Mouse (Mus musculus) hindbrain, postnatal 0 days (tissue): ENCODE measurements at regions not wholly inside any gene's neighbourhood (a gene's known extent, or its start where the extent isn't known, plus 50 kb on each side); places are given as distances from the start of the nearest gene placed in this dataset.

Source experiments
- ATAC-seq: fragments of 200-750 bp; cut with Nextera tagmentation; 2 replicates; pipeline ENCODE4 v1.8.0; 2017; ENCODE audit warnings: mild to moderate bottlenecking, moderate TSS enrichment, moderate library complexity
- DNase-seq: peaks from one replicate; pipeline ENCODE4 v3.0.0-alpha.2; 2015; ENCODE audit warnings: low spot score
- H3K27ac ChIP-seq: fragments of 300-500 bp; sonication (generic); 2 replicates; pipeline ENCODE4 v1.5.1; 2014; ENCODE audit warnings: mild to moderate bottlenecking
- H3K27me3 ChIP-seq: fragments of 300-500 bp; sonication (generic); 2 replicates; pipeline ENCODE4 v1.6.1; 2014; ENCODE audit warnings: low read length, mixed read lengths; ENCODE audit not compliant: insufficient read depth
- H3K36me3 ChIP-seq: fragments of 300-500 bp; sonication (generic); 2 replicates; pipeline ENCODE4 v1.6.1; 2014; ENCODE audit warnings: low read length, mixed read lengths; ENCODE audit not compliant: insufficient read depth
- H3K4me1 ChIP-seq: fragments of 300-500 bp; sonication (generic); 2 replicates; pipeline ENCODE4 v1.6.1; 2014; ENCODE audit warnings: antibody characterized with exemption, low read length, mixed read lengths; ENCODE audit not compliant: insufficient read depth
- H3K4me2 ChIP-seq: fragments of 300-500 bp; sonication (generic); 2 replicates; pipeline ENCODE4 v1.6.1; 2014; ENCODE audit warnings: low read depth, mild to moderate bottlenecking, low read length, moderate library complexity, mixed read lengths
- H3K4me3 ChIP-seq: fragments of 300-500 bp; sonication (generic); 2 replicates; pipeline ENCODE4 v1.5.1; 2014; ENCODE audit warnings: low read length
- H3K9ac ChIP-seq: fragments of 300-500 bp; sonication (generic); replicated peaks from 2 replicates; pipeline ENCODE4 v1.6.1; 2014; ENCODE audit warnings: mild to moderate bottlenecking, low read length, moderate library complexity, mixed read lengths
- H3K9me3 ChIP-seq: fragments of 300-500 bp; sonication (generic); 2 replicates; pipeline ENCODE4 v1.6.1; 2016; ENCODE audit warnings: low read length, mixed read lengths
- CTCF ChIP-seq: IDR thresholded peaks from 2 replicates; pipeline ENCODE4 v1.5.1; 2016; ENCODE audit warnings: antibody characterized with exemption, control low read depth, low read depth
- WGBS: fragments of 180-500 bp; shearing (Covaris S2); extraction: QIAGEN DNeasy Blood & Tissue Kit; methylation state at CpG from one replicate; pipeline ENCODE4 v1.1.7; 2014; 5-methylcytosine and 5-hydroxymethylcytosine counted together

- no peak for TF ChIP-seq CTCF
- DNase-seq, result no peak
- Histone ChIP-seq H3K27me3 (no peaks in the 10 kb centered on the region), H3K4me2 (no peak overlapping the region), H3K27ac (no peak overlapping the region), H3K9ac (no peak overlapping the region), H3K4me1 (no peaks in the 10 kb centered on the region), H3K4me3 (no peak overlapping the region), H3K9me3 (no peaks in the 10 kb centered on the region), H3K36me3 (no peaks in the 10 kb centered on the region)
- ATAC-seq, result no peak
- WGBS, result 94% methylated on average over 3 of the region's 3 CpGs
Measured at GRCm38 (mm10) chr7:114345860-114346259, 69.2 kb upstream of the Pde3b start.

GRCm38 (mm10) chr7:114347006-114347405 lies 68.1 kb upstream of the Pde3b start:
- TF ChIP-seq CTCF, result no peak
- Histone ChIP-seq H3K36me3 (no peaks in the 10 kb centered on the region), H3K4me2 (no peak overlapping the region), H3K4me1 (no peaks in the 10 kb centered on the region), H3K27me3 (no peaks in the 10 kb centered on the region), H3K4me3 (no peak overlapping the region), H3K27ac (no peak overlapping the region), H3K9ac (no peak overlapping the region), H3K9me3 (no peaks in the 10 kb centered on the region)
- DNase-seq, result no peak
- WGBS, result 92% methylated on average over 4 of the region's 4 CpGs
- no peak for ATAC-seq

- no peak for DNase-seq
- no peak for TF ChIP-seq CTCF
Measured at GRCm38 (mm10) chr7:114350968-114351367, 64.1 kb upstream of the Pde3b start.

GRCm38 (mm10) chr7:114356381-114356780 lies 58.7 kb upstream of the Pde3b start:
- no peaks in the 10 kb centered on the region for H3K4me1 ChIP-seq
- no peak overlapping the region for H3K27ac ChIP-seq
- H3K4me3 ChIP-seq, result no peak overlapping the region
- no peak for TF ChIP-seq CTCF
- H3K36me3 ChIP-seq, result no peaks in the 10 kb centered on the region
- 82% methylated on average over 2 of the region's 2 CpGs for WGBS
- no peak overlapping the region for H3K9ac ChIP-seq
- no peaks in the 10 kb centered on the region for H3K27me3 ChIP-seq
- DNase-seq (no peak), ATAC-seq (no peak)
- no peaks in the 10 kb centered on the region for H3K9me3 ChIP-seq
- H3K4me2 ChIP-seq, result no peak overlapping the region

More at GRCm38 (mm10) chr7:114350968-114351367, 64.1 kb upstream of the Pde3b start:
- WGBS, result 88% methylated on average over 7 of the region's 7 CpGs
- Histone ChIP-seq H3K9ac (no peak overlapping the region), H3K36me3 (no peaks in the 10 kb centered on the region), H3K27ac (no peak overlapping the region), H3K4me1 (no peaks in the 10 kb centered on the region), H3K27me3 (no peaks in the 10 kb centered on the region), H3K9me3 (no peaks in the 10 kb centered on the region), H3K4me3 (no peak overlapping the region), H3K4me2 (no peak overlapping the region)
- ATAC-seq, result no peak

- no peaks in the 10 kb centered on the region for H3K9me3 ChIP-seq
- H3K9ac ChIP-seq, result no peak overlapping the region
- H3K36me3 ChIP-seq, result no peaks in the 10 kb centered on the region
- H3K4me2 ChIP-seq, result no peak overlapping the region
- no peak for TF ChIP-seq CTCF
- DNase-seq (no peak), ATAC-seq (no peak)
- no peak overlapping the region for H3K27ac ChIP-seq
- H3K4me3 ChIP-seq, result no peak overlapping the region
- no peaks in the 10 kb centered on the region for H3K4me1 ChIP-seq
- H3K27me3 ChIP-seq, result no peaks in the 10 kb centered on the region
- WGBS, result 95% methylated on average over 1 of the region's 1 CpGs
Measured at GRCm38 (mm10) chr7:114362166-114362565, 52.9 kb upstream of the Pde3b start.

GRCm38 (mm10) chr7:114364041-114364440 lies 51.0 kb upstream of the Pde3b start:
- WGBS, result 29% methylated on average over 1 of the region's 1 CpGs
- Histone ChIP-seq H3K4me3 (no peak overlapping the region), H3K9ac (no peak overlapping the region), H3K27ac (no peak overlapping the region), H3K36me3 (no peaks in the 10 kb centered on the region), H3K4me2 (no peak overlapping the region), H3K9me3 (no peaks in the 10 kb centered on the region), H3K4me1 (no peaks in the 10 kb centered on the region), H3K27me3 (no peaks in the 10 kb centered on the region)
- ATAC-seq, result no peak
- no peak for TF ChIP-seq CTCF
- peak; percentile 2 for DNase-seq
